Mouse (Mus musculus) olfactory bulb, adult 2 months (tissue): ENCODE results near the gene Timmdc1.

Source experiments
- CTCF ChIP-seq: fragments of 200-500 bp; IDR thresholded peaks from 2 replicates; pipeline ENCODE4 v1.5.1; 2012; ENCODE audit warnings: low read depth, mild to moderate bottlenecking, low read length, moderate library complexity; ENCODE audit not compliant: insufficient read depth
- POLR2A ChIP-seq: fragments of 200-500 bp; IDR thresholded peaks from 2 replicates; pipeline ENCODE4 v1.6.1; 2012; ENCODE audit warnings: mild to moderate bottlenecking, low read depth, low read length, moderate library complexity; ENCODE audit not compliant: insufficient read depth

- TF ChIP-seq CTCF (no peak), POLR2A (no peak)
Measured at GRCm38 (mm10) chr16:38448458-38448857, 74.0 kb downstream of the Timmdc1 start.
